Mouse (Mus musculus) monocyte, adult 2 months (primary cell): ENCODE measurements around the gene BC005537.
A peak's percentile ranks its signal among the peaks of the same experiment; 100 is the strongest.
"Not testable (repeated sequence)": the region's sequence is repeated elsewhere in the genome, so short reads cannot be mapped to it uniquely, and the experiment has no call there.

Experiments used
- DNase-seq, 2 experiments: peaks; one replicate each; pipeline ENCODE4 v3.0.0; 2022; ENCODE audit warnings: low spot score in 2 of 2, low read depth in 1 of 2

BC005537 gene

GRCm38 (mm10) chr13:24799925-24800673, 1.4 kb upstream of the BC005537 start:
- DNase-seq, result peak; percentile 10 to 25

- peak; percentile 93 to 98 for DNase-seq
Measured at GRCm38 (mm10) chr13:24800674-24801307, 666 bp upstream of the BC005537 start.

GRCm38 (mm10) chr13:24802131-24802691, 754 bp downstream of the BC005537 start:
- DNase-seq, result peak; percentile 10 to 59

- DNase-seq, result no peak
Measured at GRCm38 (mm10) chr13:24803196-24803595, 1.7 kb downstream of the BC005537 start.

GRCm38 (mm10) chr13:24806079-24806478, 4.6 kb downstream of the BC005537 start:
- DNase-seq, result no peak

GRCm38 (mm10) chr13:24812521-24812920, 11.1 kb downstream of the BC005537 start:
- DNase-seq, result no peak

GRCm38 (mm10) chr13:24814616-24815015, 13.2 kb downstream of the BC005537 start:
- no peak for DNase-seq

GRCm38 (mm10) chr13:24816125-24817092, 15.0 kb downstream of the BC005537 start:
- no peak for DNase-seq

- no peak for DNase-seq
Measured at GRCm38 (mm10) chr13:24819931-24820330, 18.5 kb downstream of the BC005537 start.

- no peak for DNase-seq
Measured at GRCm38 (mm10) chr13:24822663-24823343, 21.3 kb downstream of the BC005537 start.

- DNase-seq, result no peak
Measured at GRCm38 (mm10) chr13:24824647-24825046, 23.2 kb downstream of the BC005537 start.

- DNase-seq, result no peak
Measured at GRCm38 (mm10) chr13:24825587-24825986, 24.1 kb downstream of the BC005537 start.

GRCm38 (mm10) chr13:24826116-24826515, 24.7 kb downstream of the BC005537 start:
- DNase-seq, result no peak

- DNase-seq, result no peak
Measured at GRCm38 (mm10) chr13:24830756-24831352, 29.4 kb downstream of the BC005537 start.

GRCm38 (mm10) chr13:24831353-24832130, 30.1 kb downstream of the BC005537 start, which contains the start of the genes Acot13 and Tdp2:
Acot13 (minus strand) TSS chr13:24831540.
Tdp2 (plus strand) TSS chr13:24831679.
- peak; percentile 85 to 89 for DNase-seq

- DNase-seq, result no peak
Measured at GRCm38 (mm10) chr13:24832131-24832810, 30.8 kb downstream of the BC005537 start.

GRCm38 (mm10) chr13:24832811-24833155, 31.3 kb downstream of the BC005537 start:
- no peak for DNase-seq

GRCm38 (mm10) chr13:24837765-24838164, 36.3 kb downstream of the BC005537 start:
- not testable (repeated sequence) for DNase-seq

- DNase-seq, result no peak
Measured at GRCm38 (mm10) chr13:24839831-24840230, 38.4 kb downstream of the BC005537 start.
